Mouse (Mus musculus) lung, adult 2 months (tissue): ENCODE results near the gene Dnah8. TPM values are rescaled to one million over a fixed set of nuclear protein-coding genes. Genes with fewer than 3 reads are reported as not detected.

ENCODE experiments used
- DNase-seq: peaks from one replicate; pipeline ENCODE4 v3.0.0; 2022
- H3K4me1 ChIP-seq: fragments of 200-500 bp; 2 replicates; pipeline ENCODE4 v1.6.1; 2011; ENCODE audit warnings: low read length; ENCODE audit not compliant: control insufficient read depth, insufficient read depth
- H3K4me3 ChIP-seq: fragments of 200-500 bp; replicated peaks from 2 replicates; pipeline ENCODE3; 2011; ENCODE audit warnings: low read depth, mild to moderate bottlenecking, control low read depth, low read length; ENCODE audit errors: extremely low read depth
- CTCF ChIP-seq: fragments of 200-500 bp; IDR thresholded peaks from 2 replicates; pipeline ENCODE4 v1.5.1; 2011; ENCODE audit warnings: mild to moderate bottlenecking, low read length, control low read depth; ENCODE audit not compliant: insufficient read depth
- POLR2A ChIP-seq: fragments of 200-500 bp; IDR thresholded peaks from 2 replicates; pipeline ENCODE4 v1.6.1; 2011; ENCODE audit warnings: low read depth, mild to moderate bottlenecking, control low read depth, low read length, borderline replicate concordance; ENCODE audit errors: extremely low read depth
- whole genome bisulfite sequencing: fragments of 180-500 bp; shearing (Covaris S2); methylation state at CpG from one replicate; pipeline ENCODE4 v1.1.7; 2018; 5-methylcytosine and 5-hydroxymethylcytosine counted together
- polyA plus RNA-seq: library from polyadenylated mRNA; depleted of rRNA; stranded (reverse); fragments of >200 nt; gene quantifications from 2 replicates; pipeline ENCODE4 v1.2.3, GENCODE M21; 2012; rRNA removed

The Dnah8 gene
- polyA plus RNA-seq, 1 experiment: 12.0 TPM

DNA sequence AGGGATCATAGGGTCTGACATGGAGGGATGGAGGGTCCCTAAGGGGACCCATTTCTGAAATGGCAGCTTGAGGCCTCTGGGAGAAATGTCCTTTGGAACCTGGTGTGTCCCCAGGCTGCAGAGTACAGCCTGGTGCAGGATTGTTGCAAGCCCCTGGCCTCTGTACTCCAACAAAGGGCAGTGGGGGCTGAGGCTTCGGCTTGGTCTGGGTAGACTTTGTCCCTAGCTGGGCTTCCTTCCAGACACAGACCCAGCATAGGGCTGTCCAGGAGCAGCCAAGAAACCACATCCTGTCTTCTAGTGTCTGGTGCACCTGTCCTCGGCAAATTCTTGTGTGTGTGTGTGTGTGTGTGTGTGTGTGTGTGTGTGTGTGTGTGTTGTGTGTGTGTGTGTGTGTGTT, 279.9 kb downstream of the Dnah8 start:
- DNase-seq: no peak
- peak overlapping the region; percentile 58 for H3K4me3 ChIP-seq
- TF ChIP-seq CTCF (no peak), POLR2A (no peak)

DNA sequence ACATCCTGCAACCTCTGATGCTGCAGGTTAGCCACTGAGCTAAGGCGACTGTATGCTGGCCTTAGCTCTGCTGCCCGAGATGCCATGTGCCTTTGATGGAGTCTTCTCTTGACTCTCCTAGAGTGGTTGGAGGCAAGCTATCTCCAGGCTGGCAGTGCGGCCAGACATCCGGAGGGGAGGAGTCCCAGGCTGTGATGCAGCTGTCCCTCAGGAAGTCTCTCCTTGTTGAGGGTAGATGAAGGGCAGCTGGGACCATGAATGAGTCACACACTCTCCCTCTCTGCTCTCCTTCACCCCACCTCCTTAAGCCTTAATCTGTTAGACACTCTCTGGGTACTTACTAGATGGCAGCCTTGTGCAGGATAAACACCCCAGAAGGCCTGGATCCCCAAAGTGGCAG, 283.4 kb downstream of the Dnah8 start:
- Histone ChIP-seq H3K4me3 (no peak overlapping the region), H3K4me1 (no peaks in the 10 kb centered on the region)
- 29% methylated on average over 4 of the region's 4 CpGs for WGBS
- TF ChIP-seq CTCF (no peak), POLR2A (no peak)
- no peak for DNase-seq

More for the DNA sequence above, 279.9 kb downstream of the Dnah8 start:
- 30% methylated on average over 2 of the region's 2 CpGs for WGBS
- 0 out of 2 replicates have a peak, but pooled peaks cover 3% of the 10 kb centered on the region for H3K4me1 ChIP-seq

DNA sequence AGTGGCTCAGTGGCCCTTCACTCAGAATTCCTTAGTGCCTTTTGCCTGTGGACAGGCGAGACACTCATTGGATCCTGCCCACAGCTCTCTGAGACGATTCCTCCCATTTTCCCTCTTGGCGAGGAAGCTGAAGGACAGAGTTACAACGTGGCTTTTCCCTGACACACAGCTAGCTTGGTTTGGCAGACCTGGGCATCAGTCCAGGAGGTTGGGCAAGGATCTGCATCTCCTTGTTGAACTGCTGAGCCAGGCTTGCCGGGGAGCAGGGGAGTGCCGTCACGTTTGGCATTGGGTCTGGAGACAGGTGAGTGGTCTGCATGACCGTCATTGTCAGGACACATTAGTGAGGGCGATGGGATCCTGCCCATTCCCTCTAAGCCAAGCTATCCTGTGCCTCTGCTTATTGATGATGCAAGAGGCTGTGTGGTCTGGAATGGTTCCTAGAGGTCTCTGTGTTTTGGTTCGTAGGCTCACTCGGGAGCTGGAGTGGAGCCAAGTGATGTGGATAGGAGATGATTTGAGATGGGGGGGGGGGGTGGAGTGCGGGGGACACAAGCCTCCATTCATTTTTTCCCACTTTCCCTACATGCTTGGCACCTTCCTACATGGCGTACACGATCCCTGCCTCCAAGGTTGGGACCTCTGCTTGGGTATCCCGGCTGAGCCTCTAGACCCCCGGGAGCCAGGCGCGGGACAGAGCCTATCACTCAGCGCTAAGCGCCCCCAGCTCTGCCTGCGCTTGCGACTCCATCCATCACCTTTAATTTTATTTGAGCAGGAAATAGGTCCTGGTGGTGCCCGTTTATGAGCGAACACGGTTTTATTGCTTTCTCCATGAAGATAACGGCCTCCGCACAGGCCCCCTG, 286.9 kb downstream of the Dnah8 start:
- TF ChIP-seq CTCF: no peak
- TF ChIP-seq POLR2A: no peak
- H3K4me1 ChIP-seq: no peaks in the 10 kb centered on the region
- no peak for DNase-seq
- H3K4me3 ChIP-seq: no peak overlapping the region
- 57% methylated on average over 27 of the region's 27 CpGs for WGBS

- WGBS: 58% methylated on average over 8 of the region's 8 CpGs
- no peak overlapping the region for H3K4me3 ChIP-seq
Measured at GRCm38 (mm10) chr17:30911732-30912088, 287.6 kb downstream of the Dnah8 start.

DNA sequence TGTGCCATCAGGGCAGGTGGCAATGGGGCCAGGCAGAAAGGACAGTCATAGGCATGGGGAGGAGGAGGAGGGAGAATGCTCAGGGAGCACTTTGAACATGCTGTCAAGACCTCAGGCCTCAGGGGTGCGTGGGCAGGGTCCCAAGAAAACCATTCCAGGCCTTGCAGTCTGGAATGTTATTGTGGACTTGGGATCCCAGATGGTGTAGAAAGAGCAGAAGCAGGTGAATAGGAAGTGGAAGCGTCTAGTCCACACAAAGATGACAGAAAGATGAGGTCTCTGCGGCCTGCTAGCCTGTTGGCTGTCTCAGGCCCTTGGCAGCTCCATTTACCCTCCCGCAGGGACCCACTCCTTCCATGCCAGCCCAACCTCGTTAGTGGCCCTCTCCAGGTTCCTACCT, 288.4 kb downstream of the Dnah8 start:
- TF ChIP-seq POLR2A (no peak), CTCF (no peak)
- no peak for DNase-seq
- WGBS: 68% methylated on average over 5 of the region's 5 CpGs
- Histone ChIP-seq H3K4me1 (no peaks in the 10 kb centered on the region), H3K4me3 (no peak overlapping the region)

More at GRCm38 (mm10) chr17:30911732-30912088, 287.6 kb downstream of the Dnah8 start:
- H3K4me1 ChIP-seq: no peaks in the 10 kb centered on the region
- DNase-seq: no peak
- TF ChIP-seq POLR2A: no peak
- no peak for TF ChIP-seq CTCF

DNA sequence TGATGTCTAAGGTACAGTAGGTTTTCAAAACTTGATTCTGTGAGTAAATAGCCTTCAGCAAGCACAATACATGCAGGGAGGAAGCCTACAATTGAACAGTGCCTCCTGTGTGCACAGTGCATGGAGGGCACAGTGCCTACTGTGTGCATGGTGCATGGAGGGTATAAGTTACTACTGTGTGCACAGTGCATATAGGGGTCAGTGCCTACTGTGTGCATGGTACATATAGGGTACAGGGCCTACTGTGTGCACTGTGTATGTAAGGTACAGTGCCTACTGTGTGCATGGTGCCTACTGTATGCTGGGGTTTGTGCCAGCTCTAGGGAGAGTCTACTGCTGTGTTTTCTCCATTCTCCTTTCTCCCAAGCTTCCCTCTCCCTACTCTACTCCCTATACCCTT, 290.1 kb downstream of the Dnah8 start:
- H3K4me1 ChIP-seq: no peaks in the 10 kb centered on the region
- no peak overlapping the region for H3K4me3 ChIP-seq
- no peak for TF ChIP-seq POLR2A
- TF ChIP-seq CTCF: no peak
- no peak for DNase-seq

- no peak for DNase-seq
- no peaks in the 10 kb centered on the region for H3K4me1 ChIP-seq
- WGBS: 42% methylated on average over 4 of the region's 4 CpGs
- TF ChIP-seq CTCF (no peak), POLR2A (no peak)
- H3K4me3 ChIP-seq: no peak overlapping the region
Measured at GRCm38 (mm10) chr17:30923566-30923965, 299.4 kb downstream of the Dnah8 start.

Other genes with a start within 250 kb of the Dnah8 start
- gene Btbd9, start 47.9 kb upstream of the Dnah8 start, polyA plus RNA-seq: 18.9 and 24.2 TPM in 2 replicates
- 24.0 and 38.3 TPM in 2 replicates for gene Glo1, start 2.5 kb downstream of the Dnah8 start, polyA plus RNA-seq